Mouse (Mus musculus): ENCODE measurements around the gene Tln2. TPM values are rescaled to one million over a fixed set of nuclear protein-coding genes. Genes with fewer than 3 reads are reported as not detected.

The Tln2 gene
- polyA plus RNA-seq, 2 experiments: 0.98 to 2.5 TPM

GRCm38 (mm10) chr9:67331281-67331680 lies 228.2 kb downstream of the Tln2 start:
- H3K4me1 ChIP-seq (replicated peaks; ENCODE audit: control insufficient read depth in 2 of 2, insufficient read depth in 2 of 2, low read length in 1 of 2): no peaks in the 10 kb centered on the region
- no peak overlapping the region for H3K4me3 ChIP-seq (ENCODE audit: insufficient read depth in 1 of 2, low read depth in 2 of 2, low read length in 2 of 2)
- H3K27me3 ChIP-seq (ENCODE audit: control insufficient read depth, insufficient read depth, low read length): no peaks in the 10 kb centered on the region
- no peaks in the 10 kb centered on the region for H3K36me3 ChIP-seq (replicated peaks; ENCODE audit: control insufficient read depth, insufficient read depth, low read depth)
- H3K4me2 ChIP-seq (ENCODE audit: low read depth): no peak overlapping the region
- 59% methylated on average over 3 of the region's 3 CpGs for WGBS (ENCODE audit: insufficient replicate concordance)
- TF ChIP-seq CTCF (IDR thresholded peaks at IDR 0.05; ENCODE audit: low read depth) (no peak), EP300 (IDR thresholded peaks at IDR 0.05; ENCODE audit: low read depth) (no peak)
- H3K9ac ChIP-seq (replicated peaks): no peak overlapping the region
- no peak overlapping the region for H3K27ac ChIP-seq
- DNase-seq (ENCODE audit: low read depth in 3 of 3, low spot score in 3 of 3): no peak
- ATAC-seq (ENCODE audit: insufficient read depth): no peak
- no peaks in the 10 kb centered on the region for H3K9me3 ChIP-seq (ENCODE audit: control insufficient read depth, low read length)

GRCm38 (mm10) chr9:67328451-67328850 lies 231.1 kb downstream of the Tln2 start:
- H3K27ac ChIP-seq: no peak overlapping the region
- ATAC-seq (ENCODE audit: insufficient read depth): no peak
- no peaks in the 10 kb centered on the region for H3K36me3 ChIP-seq (replicated peaks; ENCODE audit: control insufficient read depth, insufficient read depth, low read depth)
- WGBS (ENCODE audit: insufficient replicate concordance): 67% methylated on average over 3 of the region's 3 CpGs
- H3K4me1 ChIP-seq (replicated peaks; ENCODE audit: control insufficient read depth in 2 of 2, insufficient read depth in 2 of 2, low read length in 1 of 2): no peaks in the 10 kb centered on the region
- H3K27me3 ChIP-seq (ENCODE audit: control insufficient read depth, insufficient read depth, low read length): no peaks in the 10 kb centered on the region
- TF ChIP-seq EP300 (IDR thresholded peaks at IDR 0.05; ENCODE audit: low read depth): no peak
- H3K4me3 ChIP-seq (ENCODE audit: insufficient read depth in 1 of 2, low read depth in 2 of 2, low read length in 2 of 2): no peak overlapping the region
- H3K9ac ChIP-seq (replicated peaks): no peak overlapping the region
- no peak overlapping the region for H3K4me2 ChIP-seq (ENCODE audit: low read depth)
- no peak for DNase-seq (ENCODE audit: low read depth in 3 of 3, low spot score in 3 of 3)
- no peaks in the 10 kb centered on the region for H3K9me3 ChIP-seq (ENCODE audit: control insufficient read depth, low read length)

GRCm38 (mm10) chr9:67321886-67322285 lies 237.6 kb downstream of the Tln2 start:
- Histone ChIP-seq H3K4me1 (replicated peaks; ENCODE audit: control insufficient read depth in 2 of 2, insufficient read depth in 2 of 2, low read length in 1 of 2) (no peaks in the 10 kb centered on the region), H3K4me2 (ENCODE audit: low read depth) (no peak overlapping the region), H3K27me3 (ENCODE audit: control insufficient read depth, insufficient read depth, low read length) (no peaks in the 10 kb centered on the region), H3K4me3 (ENCODE audit: insufficient read depth in 1 of 2, low read depth in 2 of 2, low read length in 2 of 2) (no peak overlapping the region), H3K27ac (no peak overlapping the region), H3K9me3 (ENCODE audit: control insufficient read depth, low read length) (no peaks in the 10 kb centered on the region), H3K9ac (replicated peaks) (no peak overlapping the region), H3K36me3 (replicated peaks; ENCODE audit: control insufficient read depth, insufficient read depth, low read depth) (no peaks in the 10 kb centered on the region)
- ATAC-seq (ENCODE audit: insufficient read depth): no peak
- no peak for DNase-seq (ENCODE audit: low read depth in 3 of 3, low spot score in 3 of 3)
- WGBS (ENCODE audit: insufficient replicate concordance): 74% methylated on average over 6 of the region's 6 CpGs
- TF ChIP-seq CTCF (IDR thresholded peaks at IDR 0.05; ENCODE audit: low read depth) (no peak), EP300 (IDR thresholded peaks at IDR 0.05; ENCODE audit: low read depth) (no peak)

DNA sequence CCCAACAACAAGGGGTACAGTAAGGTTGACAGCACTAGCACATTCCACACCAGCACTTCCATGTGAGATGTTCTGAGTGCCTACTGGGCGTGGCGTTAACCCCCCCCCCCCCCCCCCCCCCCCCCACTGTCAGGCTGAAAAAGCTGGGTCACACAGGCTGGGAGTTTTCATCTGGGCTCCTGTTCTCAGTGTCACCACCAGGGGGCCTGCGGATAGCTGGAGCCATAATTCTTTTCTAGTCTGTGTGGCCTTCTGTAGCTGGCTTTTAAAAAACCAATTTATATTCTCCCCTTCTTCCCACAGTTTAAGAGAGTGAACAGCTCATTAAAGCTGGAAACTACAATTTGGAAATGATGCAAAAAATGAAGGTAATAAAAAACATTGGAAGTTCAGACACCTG lies 244.1 kb downstream of the Tln2 start:
- Histone ChIP-seq H3K4me1 (replicated peaks; ENCODE audit: control insufficient read depth in 2 of 2, insufficient read depth in 2 of 2, low read length in 1 of 2) (no peaks in the 10 kb centered on the region), H3K9ac (replicated peaks) (no peak overlapping the region), H3K4me2 (ENCODE audit: low read depth) (no peak overlapping the region), H3K36me3 (replicated peaks; ENCODE audit: control insufficient read depth, insufficient read depth, low read depth) (no peaks in the 10 kb centered on the region), H3K27me3 (ENCODE audit: control insufficient read depth, insufficient read depth, low read length) (no peaks in the 10 kb centered on the region), H3K27ac (no peak overlapping the region), H3K9me3 (ENCODE audit: control insufficient read depth, low read length) (no peaks in the 10 kb centered on the region), H3K4me3 (ENCODE audit: insufficient read depth in 1 of 2, low read depth in 2 of 2, low read length in 2 of 2) (no peak overlapping the region)
- DNase-seq (ENCODE audit: low read depth in 3 of 3, low spot score in 3 of 3) (no peak), ATAC-seq (ENCODE audit: insufficient read depth) (no peak)
- 7% methylated on average over 3 of the region's 3 CpGs for WGBS (ENCODE audit: insufficient replicate concordance)
- TF ChIP-seq EP300 (IDR thresholded peaks at IDR 0.05; ENCODE audit: low read depth) (no peak), CTCF (IDR thresholded peaks at IDR 0.05; ENCODE audit: low read depth) (peak; percentile 59)

DNA sequence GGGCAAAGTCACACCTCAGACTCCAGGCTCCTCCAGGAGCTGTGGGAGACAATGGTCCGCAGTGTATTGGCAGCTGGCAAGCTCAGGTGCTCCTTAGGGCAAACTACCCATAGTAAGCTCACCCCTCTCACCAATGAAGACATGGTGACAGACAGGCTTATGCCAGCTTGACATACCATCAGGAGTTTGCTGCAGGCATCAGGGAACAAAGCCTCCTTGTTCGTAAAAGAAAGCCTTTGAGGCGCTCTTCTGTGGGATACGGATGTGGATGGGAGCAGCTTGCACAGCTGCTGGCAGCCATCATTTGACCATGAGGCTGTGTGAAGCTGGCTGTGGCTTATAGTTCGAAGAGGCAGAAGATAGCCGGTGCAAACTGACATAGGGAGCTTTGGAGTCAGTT lies 254.5 kb downstream of the Tln2 start:
- TF ChIP-seq EP300 (IDR thresholded peaks at IDR 0.05; ENCODE audit: low read depth) (no peak), CTCF (IDR thresholded peaks at IDR 0.05; ENCODE audit: low read depth) (no peak)
- Histone ChIP-seq H3K27ac (no peak overlapping the region), H3K4me3 (ENCODE audit: insufficient read depth in 1 of 2, low read depth in 2 of 2, low read length in 2 of 2) (no peak overlapping the region), H3K27me3 (ENCODE audit: control insufficient read depth, insufficient read depth, low read length) (no peaks in the 10 kb centered on the region), H3K9me3 (ENCODE audit: control insufficient read depth, low read length) (no peaks in the 10 kb centered on the region), H3K4me2 (ENCODE audit: low read depth) (no peak overlapping the region), H3K4me1 (replicated peaks; ENCODE audit: control insufficient read depth in 2 of 2, insufficient read depth in 2 of 2, low read length in 1 of 2) (no peaks in the 10 kb centered on the region), H3K36me3 (replicated peaks; ENCODE audit: control insufficient read depth, insufficient read depth, low read depth) (no peaks in the 10 kb centered on the region), H3K9ac (replicated peaks) (no peak overlapping the region)
- DNase-seq (ENCODE audit: low read depth in 3 of 3, low spot score in 3 of 3) (no peak), ATAC-seq (ENCODE audit: insufficient read depth) (no peak)
- 66% methylated on average over 6 of the region's 6 CpGs for WGBS (ENCODE audit: insufficient replicate concordance)

GRCm38 (mm10) chr9:67303986-67304385 lies 255.5 kb downstream of the Tln2 start:
- Histone ChIP-seq H3K4me1 (replicated peaks; ENCODE audit: control insufficient read depth in 2 of 2, insufficient read depth in 2 of 2, low read length in 1 of 2) (no peaks in the 10 kb centered on the region), H3K36me3 (replicated peaks; ENCODE audit: control insufficient read depth, insufficient read depth, low read depth) (no peaks in the 10 kb centered on the region), H3K27ac (no peak overlapping the region), H3K27me3 (ENCODE audit: control insufficient read depth, insufficient read depth, low read length) (no peaks in the 10 kb centered on the region), H3K9ac (replicated peaks) (no peak overlapping the region), H3K4me3 (ENCODE audit: insufficient read depth in 1 of 2, low read depth in 2 of 2, low read length in 2 of 2) (no peak overlapping the region), H3K9me3 (ENCODE audit: control insufficient read depth, low read length) (no peaks in the 10 kb centered on the region), H3K4me2 (ENCODE audit: low read depth) (no peak overlapping the region)
- DNase-seq (ENCODE audit: low read depth in 3 of 3, low spot score in 3 of 3) (no peak), ATAC-seq (ENCODE audit: insufficient read depth) (no peak)
- TF ChIP-seq EP300 (IDR thresholded peaks at IDR 0.05; ENCODE audit: low read depth) (no peak), CTCF (IDR thresholded peaks at IDR 0.05; ENCODE audit: low read depth) (no peak)

All from liver, embryonic 14.5 days (tissue).